ENCODE assay signal across 27 mouse cellular contexts in the genomic region with DNA sequence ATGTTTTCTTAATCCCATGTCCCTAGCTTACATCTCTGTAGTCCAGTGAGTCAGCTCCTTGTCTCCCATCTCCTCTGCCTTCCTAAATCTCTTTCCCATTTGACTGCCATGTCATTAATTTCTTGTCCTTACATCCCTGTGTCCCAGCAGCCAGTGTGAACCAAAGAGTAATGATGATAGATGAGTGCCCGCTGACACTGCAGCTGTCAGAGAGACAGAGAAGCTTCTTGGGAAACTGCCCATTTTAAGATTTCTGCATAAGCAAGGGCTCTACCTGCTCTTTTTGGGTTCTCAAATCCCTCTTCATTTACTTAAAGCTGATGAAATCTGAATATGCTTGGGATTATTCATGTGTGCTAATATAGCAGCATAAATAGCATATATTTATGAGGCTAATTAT.
A peak's percentile ranks its signal among the peaks of the same experiment; 100 is the strongest.
DNase-seq lines count a peak whose midpoint lies in the region; ATAC-seq and TF ChIP-seq lines count a peak whose summit lies in the region.
"Had no signal": no experiment of that assay in that cellular context is flagged by ENCODE, and none has a peak within 500 bp of the region (broad histone marks: within the 10 kb centered on the region; RNA-seq: fewer than 3 reads in every experiment).

No protein-coding gene starts in this region.

- intact Hi-C loops in heart, postnatal 25 days (cut with DNase I) = no loop called here

- no peak for TF ChIP-seq CTCF in midbrain, postnatal 0 days (IDR thresholded peaks at IDR 0.05)

- H3K4me2 ChIP-seq in embryonic facial prominence, embryonic 14.5 days (ENCODE audit: low read depth, low read length) = no peak overlapping the region
- H3K4me2 ChIP-seq in midbrain, postnatal 0 days (ENCODE audit: low read depth, low read length, poor library complexity, severe bottlenecking) = no peak overlapping the region
- no peak overlapping the region for H3K4me2 ChIP-seq in midbrain, embryonic 16.5 days (ENCODE audit: low read length)
- H3K4me2 ChIP-seq: heart, embryonic 13.5 days; hindbrain, embryonic 14.5 days; intestine, embryonic 15.5 days; limb, embryonic 12.5 days; liver, embryonic 11.5 days; midbrain, embryonic 12.5 days; neural tube, embryonic 12.5 days; stomach, embryonic 15.5 days had no signal

- no peaks in the 10 kb centered on the region for H3K27me3 ChIP-seq in embryonic facial prominence, embryonic 14.5 days (replicated peaks; ENCODE audit: control insufficient read depth, insufficient read depth, low read length)
- H3K27me3 ChIP-seq in embryonic facial prominence, embryonic 10.5 days (replicated peaks; ENCODE audit: low read depth, poor library complexity, severe bottlenecking) = no peaks in the 10 kb centered on the region
- no peaks in the 10 kb centered on the region for H3K27me3 ChIP-seq in midbrain, postnatal 0 days (ENCODE audit: insufficient read depth, low read length)
- H3K27me3 ChIP-seq in midbrain, embryonic 16.5 days (ENCODE audit: control insufficient read depth, insufficient read depth, low read depth, low read length) = no peaks in the 10 kb centered on the region
- H3K27me3 ChIP-seq: heart, embryonic 13.5 days; intestine, embryonic 15.5 days; limb, embryonic 12.5 days; midbrain, embryonic 12.5 days; neural tube, embryonic 12.5 days; stomach, embryonic 15.5 days had no signal

- no peaks in the 10 kb centered on the region for H3K4me1 ChIP-seq in embryonic facial prominence, embryonic 14.5 days (ENCODE audit: control insufficient read depth, insufficient read depth, low read length)
- no peaks in the 10 kb centered on the region; the same call in 1 of the 2 replicates for H3K4me1 ChIP-seq in embryonic facial prominence, embryonic 10.5 days
- no peaks in the 10 kb centered on the region for H3K4me1 ChIP-seq in midbrain, postnatal 0 days (ENCODE audit: insufficient read depth, low read length)
- peaks cover 2% of the 10 kb centered on the region; the same call in 1 of the 2 replicates for H3K4me1 ChIP-seq in midbrain, embryonic 16.5 days (ENCODE audit: control insufficient read depth, insufficient read depth, low read length)
- H3K4me1 ChIP-seq: heart, embryonic 13.5 days; intestine, embryonic 15.5 days; midbrain, embryonic 12.5 days; neural tube, embryonic 12.5 days; stomach, embryonic 15.5 days had no signal

- H3K9me3 ChIP-seq in embryonic facial prominence, embryonic 14.5 days (ENCODE audit: control insufficient read depth, low read length) = no peaks in the 10 kb centered on the region
- no peaks in the 10 kb centered on the region for H3K9me3 ChIP-seq in embryonic facial prominence, embryonic 10.5 days
- H3K9me3 ChIP-seq in midbrain, postnatal 0 days (ENCODE audit: low read length) = no peaks in the 10 kb centered on the region
- no peaks in the 10 kb centered on the region for H3K9me3 ChIP-seq in midbrain, embryonic 16.5 days (replicated peaks; ENCODE audit: control insufficient read depth, low read length, poor library complexity, severe bottlenecking)
- H3K9me3 ChIP-seq: forebrain, embryonic 10.5 days; heart, embryonic 13.5 days; intestine, embryonic 15.5 days; limb, embryonic 12.5 days; midbrain, embryonic 12.5 days; neural tube, embryonic 12.5 days; stomach, embryonic 15.5 days had no signal

- no peak overlapping the region for H3K27ac ChIP-seq in embryonic facial prominence, embryonic 14.5 days (replicated peaks; ENCODE audit: low read depth, low read length)
- no peak overlapping the region for H3K27ac ChIP-seq in embryonic facial prominence, embryonic 10.5 days (replicated peaks)
- H3K27ac ChIP-seq in midbrain, postnatal 0 days (ENCODE audit: low read depth, low read length) = no peak overlapping the region
- H3K27ac ChIP-seq in midbrain, embryonic 16.5 days (ENCODE audit: low read length) = no peak overlapping the region
- H3K27ac ChIP-seq: forebrain, embryonic 10.5 days; heart, adult 2 months; heart, embryonic 13.5 days; hindbrain, embryonic 14.5 days; intestine, embryonic 15.5 days; limb, embryonic 12.5 days; midbrain, embryonic 12.5 days; neural tube, embryonic 12.5 days; stomach, embryonic 15.5 days had no signal

- no peak overlapping the region for H3K4me3 ChIP-seq in embryonic facial prominence, embryonic 14.5 days (ENCODE audit: low read depth, low read length)
- no peak overlapping the region for H3K4me3 ChIP-seq in embryonic facial prominence, embryonic 10.5 days
- no peak overlapping the region for H3K4me3 ChIP-seq in midbrain, postnatal 0 days (ENCODE audit: low read depth, low read length)
- H3K4me3 ChIP-seq in midbrain, embryonic 16.5 days (ENCODE audit: low read depth, low read length) = no peak overlapping the region
- H3K4me3 ChIP-seq: forebrain, embryonic 10.5 days; heart, adult 2 months; heart, embryonic 13.5 days; intestine, embryonic 15.5 days; limb, embryonic 12.5 days; midbrain, embryonic 12.5 days; neural tube, embryonic 12.5 days; stomach, embryonic 15.5 days had no signal

- peak; percentile 22 for DNase-seq in cerebellum, adult 11-12 months
- no peak for DNase-seq in cerebellum, postnatal 4 days (ENCODE audit: low spot score in 2 of 2)
- peak; percentile 10 for DNase-seq in embryonic facial prominence, embryonic 14.5 days (ENCODE audit: low spot score)
- no peak for DNase-seq in embryonic facial prominence, embryonic 10.5 days (ENCODE audit: low spot score)
- peak; percentile 74 for DNase-seq in midbrain, postnatal 0 days (ENCODE audit: low spot score)
- DNase-seq in heart, postnatal 25 days (ENCODE audit: low spot score) = no peak
- DNase-seq: adrenal gland, postnatal 10 days; gastrocnemius, postnatal 36 days; heart, adult 2 months; heart, postnatal 14 days; kidney, adult 8-10 months; kidney, postnatal 10 days; liver, postnatal 0 days; lung, postnatal 14 days; right cerebral cortex, adult 18-20 months; right cerebral cortex, postnatal 4 days; thymus, postnatal 25 days had no signal

- no peaks in the 10 kb centered on the region for H3K36me3 ChIP-seq in embryonic facial prominence, embryonic 14.5 days (ENCODE audit: control insufficient read depth, insufficient read depth, low read length)
- H3K36me3 ChIP-seq in embryonic facial prominence, embryonic 10.5 days (replicated peaks) = no peaks in the 10 kb centered on the region
- H3K36me3 ChIP-seq in midbrain, postnatal 0 days (ENCODE audit: insufficient read depth, low read length) = no peaks in the 10 kb centered on the region
- no peaks in the 10 kb centered on the region for H3K36me3 ChIP-seq in midbrain, embryonic 16.5 days (ENCODE audit: control insufficient read depth, insufficient read depth, low read length)
- H3K36me3 ChIP-seq: forebrain, embryonic 10.5 days; heart, embryonic 13.5 days; intestine, embryonic 15.5 days; limb, embryonic 12.5 days; midbrain, embryonic 12.5 days; neural tube, embryonic 12.5 days; stomach, embryonic 15.5 days had no signal

- H3K9ac ChIP-seq in embryonic facial prominence, embryonic 14.5 days (ENCODE audit: low read depth, low read length) = no peak overlapping the region
- no peak overlapping the region for H3K9ac ChIP-seq in midbrain, postnatal 0 days (replicated peaks; ENCODE audit: low read length, poor library complexity, severe bottlenecking)
- no peak overlapping the region for H3K9ac ChIP-seq in midbrain, embryonic 16.5 days (ENCODE audit: low read depth, low read length)
- H3K9ac ChIP-seq: heart, embryonic 13.5 days; hindbrain, embryonic 14.5 days; intestine, embryonic 15.5 days; limb, embryonic 12.5 days; liver, postnatal 0 days; midbrain, embryonic 12.5 days; neural tube, embryonic 12.5 days; stomach, embryonic 15.5 days had no signal

- WGBS in embryonic facial prominence, embryonic 14.5 days = 72% methylated on average over 1 of the region's 1 CpGs
- 87% methylated on average over 1 of the region's 1 CpGs for WGBS in embryonic facial prominence, embryonic 10.5 days
- WGBS in midbrain, postnatal 0 days = 81% methylated on average over 1 of the region's 1 CpGs
- 64% methylated on average over 1 of the region's 1 CpGs for WGBS in midbrain, embryonic 16.5 days

- ATAC-seq in embryonic facial prominence, embryonic 14.5 days (ENCODE audit: low read depth) = no peak
- no peak for ATAC-seq in midbrain, postnatal 0 days (ENCODE audit: low FRiP score)
- ATAC-seq in midbrain, embryonic 16.5 days = no peak
- ATAC-seq: intestine, embryonic 15.5 days; liver, postnatal 0 days had no signal

Comparison
In these comparisons a context has a peak if more than half of its experiments do, and no peak if none do; other contexts are left out.
1. DNase-seq: peak in cerebellum, adult 11-12 months (single experiment), embryonic facial prominence, embryonic 14.5 days (single experiment) and midbrain, postnatal 0 days (single experiment); none in cerebellum, postnatal 4 days (0 of 2), embryonic facial prominence, embryonic 10.5 days (single experiment) and heart, postnatal 25 days (single experiment).